Mouse (Mus musculus): ENCODE data around the gene Dand5.
"Not testable (repeated sequence)": the region's sequence is repeated elsewhere in the genome, so short reads cannot be mapped to it uniquely, and the experiment has no call there.

Dand5 gene

DNA sequence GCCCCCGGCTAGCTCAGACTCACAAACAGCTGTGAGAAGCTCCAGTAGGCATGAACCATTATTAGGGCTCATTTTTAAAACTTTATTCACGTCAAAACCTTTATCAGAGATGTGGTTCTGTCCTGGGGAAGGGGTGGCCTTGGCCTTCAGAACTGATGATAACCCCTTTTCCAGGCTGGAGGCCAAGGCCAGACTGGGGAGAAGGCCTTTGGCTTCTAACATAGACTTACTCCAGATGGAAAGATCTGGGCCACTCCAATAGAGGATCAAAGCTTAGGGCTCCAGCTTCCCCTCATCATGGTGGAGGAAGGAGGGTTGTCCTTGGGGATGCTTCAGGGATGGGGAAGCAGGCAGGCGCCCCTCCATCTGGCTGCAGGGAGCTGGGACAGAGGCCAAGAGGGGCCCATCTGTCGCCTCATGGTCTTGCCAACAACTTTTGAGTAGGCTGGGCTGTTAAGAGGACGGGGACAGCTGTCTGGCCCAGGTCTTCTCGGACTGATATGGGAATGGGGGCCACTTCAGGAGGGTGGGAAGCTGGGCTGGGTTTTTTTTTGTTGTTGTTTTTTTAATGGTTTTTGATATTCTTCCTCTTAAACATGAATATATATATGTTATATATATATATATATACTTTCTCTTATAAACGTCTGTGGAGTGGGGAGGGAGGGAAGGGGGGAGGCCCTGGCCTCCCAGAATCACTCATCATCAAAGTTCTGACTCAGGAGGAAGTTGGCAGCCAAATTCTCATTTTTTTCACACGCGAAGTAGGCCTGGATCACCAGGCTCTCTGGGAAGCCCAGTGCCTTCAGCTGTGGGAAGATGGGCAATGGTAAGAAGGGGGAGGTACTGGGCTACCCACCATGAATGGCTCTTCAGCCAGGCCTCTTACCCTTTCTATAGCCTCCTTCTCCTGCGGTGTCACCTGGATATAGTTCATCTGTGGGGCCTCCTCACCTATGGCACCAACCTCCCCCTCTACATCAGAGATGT lies 12.5 kb upstream of the Dand5 start:
- in situ Hi-C loops (cut with MseI, MboI): no loop called here

DNA sequence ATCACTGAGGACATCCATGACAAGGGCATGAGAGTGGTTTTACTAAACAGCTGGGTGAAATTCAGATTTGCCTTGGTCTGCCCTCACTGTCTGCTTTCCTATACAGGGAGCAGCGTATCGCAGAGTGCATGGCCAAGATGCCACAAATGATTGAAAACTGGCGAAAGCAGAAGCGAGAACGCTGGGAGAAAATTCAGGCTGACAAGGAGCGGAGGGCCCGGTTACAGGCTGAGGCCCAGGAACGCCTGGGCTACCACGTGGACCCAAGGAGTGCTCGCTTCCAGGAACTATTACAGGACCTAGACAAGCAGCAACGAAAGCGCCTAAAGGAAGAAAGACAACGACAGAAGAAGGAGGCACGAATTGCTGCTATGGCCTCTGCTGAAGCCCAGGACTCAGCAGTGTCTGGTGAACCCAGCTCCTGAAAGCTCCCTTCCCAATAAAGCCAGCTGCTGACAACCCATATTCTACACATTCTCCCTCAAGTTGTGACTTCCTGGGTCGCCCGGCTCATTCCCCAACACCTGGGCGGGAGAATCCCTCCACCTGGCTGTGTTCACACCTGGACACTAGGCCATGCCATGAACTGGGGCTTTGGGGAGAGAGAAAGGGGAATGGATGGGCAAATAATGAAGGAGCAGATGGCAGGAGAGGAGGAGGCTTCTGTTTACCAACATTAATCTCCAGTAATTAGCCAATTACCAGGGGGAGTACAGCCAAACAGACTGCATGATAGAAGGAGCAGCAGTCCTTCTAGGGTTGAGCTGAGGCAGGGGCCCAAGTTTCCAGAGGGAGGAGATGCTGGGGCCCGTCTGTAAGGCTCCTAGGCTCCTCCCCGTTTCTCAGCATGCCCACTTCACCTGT lies 11.6 kb upstream of the Dand5 start:
- in situ Hi-C loops (cut with MseI, MboI): no loop called here

DNA sequence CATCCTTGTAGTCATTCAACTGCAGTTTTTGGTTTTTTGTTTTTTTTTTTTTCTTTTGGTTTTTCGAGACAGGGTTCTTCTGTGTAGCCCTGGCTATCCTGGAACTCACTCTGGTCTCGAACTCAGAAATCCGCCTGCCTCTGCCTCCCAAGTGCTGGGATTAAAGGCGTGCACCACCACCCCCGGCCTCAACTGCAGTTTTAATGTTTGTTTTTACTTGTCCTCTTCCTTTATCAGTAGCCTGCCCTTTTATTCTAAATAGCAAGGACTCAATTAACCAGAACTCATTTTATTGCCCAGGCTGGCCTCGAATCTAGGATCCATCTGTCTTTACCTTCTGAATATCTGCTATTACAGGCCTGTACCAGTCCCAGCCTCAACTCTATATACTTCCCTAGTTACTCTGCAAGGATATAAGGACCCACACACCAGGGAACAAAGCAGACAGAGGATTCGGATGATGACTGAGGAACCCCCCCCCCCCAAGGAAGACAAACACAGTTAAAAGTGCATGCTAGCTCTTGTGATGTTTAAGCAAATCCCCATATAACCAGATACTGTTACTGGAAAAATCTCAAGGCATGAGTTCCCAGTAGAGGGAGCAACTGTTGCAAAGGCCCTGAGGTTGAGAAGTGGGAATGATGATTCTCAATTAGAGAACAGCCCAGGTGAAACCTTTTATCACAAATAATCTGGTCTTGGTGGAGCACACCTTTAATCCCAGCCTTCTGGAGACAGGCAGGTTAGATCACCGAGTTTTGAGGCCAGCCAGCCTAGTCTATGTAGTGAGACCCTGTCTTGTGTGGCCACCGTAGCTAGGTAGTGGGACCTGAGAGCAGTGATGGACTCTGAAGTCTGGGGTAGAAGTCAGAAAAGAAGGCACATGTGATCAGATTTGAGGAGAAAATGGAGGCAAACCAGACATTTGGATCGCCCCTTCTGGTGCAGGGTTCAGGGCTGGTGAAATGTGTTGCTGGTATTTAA lies 10.4 kb upstream of the Dand5 start:
- in situ Hi-C loops (cut with MseI, MboI): no loop called here

DNA sequence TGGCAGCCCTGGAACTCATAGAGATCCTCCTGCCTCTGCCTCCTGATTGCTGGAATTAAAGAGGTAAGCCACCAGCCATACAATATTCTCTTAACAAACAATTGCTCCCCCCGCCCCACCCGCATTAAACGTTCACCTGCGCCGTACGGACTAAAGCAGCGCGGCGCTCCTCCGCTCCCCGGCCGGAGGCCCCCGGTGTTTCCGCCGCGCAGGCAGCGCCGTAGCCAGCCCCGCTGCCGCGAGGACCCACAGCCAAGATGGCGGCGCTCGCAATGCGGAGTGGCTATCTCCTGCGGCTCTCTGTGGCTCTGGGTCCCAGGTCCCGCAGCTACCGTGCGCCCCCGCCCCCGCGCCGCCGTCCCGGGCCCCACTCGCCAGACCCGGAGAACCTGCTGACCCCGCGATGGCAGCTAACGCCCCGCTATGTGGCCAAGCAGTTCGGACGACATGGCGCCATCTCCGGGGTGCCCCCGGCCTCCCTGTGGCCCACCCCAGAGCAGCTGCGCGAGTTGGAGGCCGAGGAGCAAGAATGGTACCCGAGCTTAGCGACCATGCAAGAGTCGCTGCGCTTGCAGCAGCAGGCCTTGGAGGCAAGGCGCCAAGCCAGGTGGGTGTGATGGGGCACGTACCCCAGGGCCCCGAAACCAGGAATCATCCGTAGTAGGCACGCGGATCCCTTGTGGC lies 9.6 kb upstream of the Dand5 start:
- in situ Hi-C loops (cut with MseI, MboI): no loop called here

DNA sequence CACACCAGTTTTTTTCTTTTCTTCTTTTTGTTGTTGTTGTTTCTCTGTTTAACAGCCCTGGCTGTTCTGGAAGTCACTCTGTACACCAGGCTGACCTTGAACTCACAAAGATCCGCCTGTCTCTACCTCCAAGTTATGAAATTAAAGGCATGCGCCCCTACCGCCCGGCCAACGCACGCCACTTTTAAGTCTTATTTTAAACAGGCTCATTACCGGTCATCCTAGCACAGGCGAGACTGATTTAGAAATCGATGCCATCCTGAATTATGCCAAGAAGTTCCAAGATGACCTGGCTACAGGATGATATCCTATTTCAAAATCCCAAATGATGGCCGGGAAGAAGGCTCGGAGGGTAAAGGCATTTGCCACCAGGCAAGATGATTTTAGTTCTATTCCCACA lies 8.9 kb upstream of the Dand5 start, which contains the start of gene Gadd45gip1:
Gadd45gip1 (plus strand) TSS at position 33 of the 400 bp plus-strand sequence.
- in situ Hi-C loops (cut with MseI, MboI): no loop called here

DNA sequence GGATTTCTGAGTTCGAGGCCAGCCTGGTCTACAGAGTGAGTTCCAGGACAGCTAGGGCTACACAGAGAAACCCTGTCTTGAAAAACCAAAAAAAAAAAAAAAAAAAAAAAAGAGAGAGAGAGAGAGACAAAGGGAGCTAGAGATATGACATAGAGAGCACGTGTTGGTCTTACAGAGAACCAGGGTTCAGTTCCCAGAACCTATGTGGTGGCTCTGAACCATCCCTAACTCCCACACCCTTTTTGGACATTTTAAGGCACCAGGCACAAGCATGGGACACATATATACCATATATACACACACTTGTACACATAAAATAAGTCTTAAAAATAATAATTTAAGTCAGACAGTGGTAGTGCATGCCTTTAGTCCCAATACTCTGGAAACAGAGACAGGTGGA lies 3.9 kb upstream of the Dand5 start:
- in situ Hi-C loops (cut with MseI, MboI): not testable (repeated sequence)

DNA sequence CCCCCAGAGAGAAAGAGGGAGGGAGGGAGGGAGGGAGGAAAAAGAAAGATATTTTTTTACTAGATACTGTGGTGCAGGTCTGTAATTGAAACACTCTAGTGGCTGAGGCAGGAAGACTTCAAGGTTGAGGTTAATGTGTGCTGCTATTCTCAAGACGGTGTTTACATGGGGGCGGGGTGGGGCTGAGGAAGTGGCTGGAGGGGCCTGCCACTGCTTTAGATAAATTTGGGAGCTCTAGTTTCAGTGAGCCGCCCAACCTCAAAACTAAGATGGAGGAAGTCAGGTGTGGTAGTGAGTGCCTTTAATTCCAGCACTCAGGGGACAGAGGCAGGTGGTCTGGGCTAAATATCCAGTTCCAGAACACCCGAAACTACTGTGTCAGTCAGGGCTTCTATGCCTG lies 3.0 kb upstream of the Dand5 start:
- in situ Hi-C loops (cut with MseI, MboI): no loop called here

DNA sequence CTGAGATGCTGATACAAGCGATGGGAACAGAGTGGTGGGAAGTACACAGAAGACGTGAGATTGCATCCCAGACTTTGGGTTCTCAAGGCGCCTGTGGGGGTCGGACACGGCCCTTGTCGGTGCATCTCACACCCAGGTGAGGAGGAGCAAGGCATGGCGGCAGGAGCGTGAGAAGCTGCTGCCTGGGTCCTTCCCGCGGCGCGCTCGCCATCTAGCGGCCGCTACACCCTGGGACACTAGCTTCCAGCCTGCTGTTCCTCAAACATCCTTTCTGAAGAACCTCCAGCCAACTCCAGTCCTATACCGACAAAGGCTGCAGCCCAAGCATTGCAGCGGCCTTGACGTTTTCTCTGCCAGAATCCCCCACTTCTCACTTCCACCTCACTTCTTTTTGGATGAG lies 1.0 kb upstream of the Dand5 start:
- in situ Hi-C loops (cut with MseI, MboI): no loop called here

DNA sequence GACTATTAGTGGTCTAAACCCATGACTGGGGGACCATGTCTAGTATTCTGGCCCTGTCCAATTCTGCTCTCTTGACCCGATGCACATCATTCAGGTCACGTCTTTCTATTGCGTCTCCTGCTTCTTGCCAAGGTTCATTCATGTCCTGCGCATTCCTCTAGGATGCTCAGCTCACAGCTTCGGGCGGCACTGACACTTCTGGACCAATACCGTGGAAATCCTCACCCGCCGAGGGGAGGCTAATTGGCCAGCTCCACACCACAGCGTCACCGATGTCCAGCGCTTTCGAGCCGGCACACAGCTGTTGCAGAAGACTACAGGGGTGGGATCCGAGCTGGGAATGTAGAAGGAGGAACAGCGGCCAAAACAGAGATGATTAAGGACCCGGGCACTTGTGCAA lies 6.5 kb downstream of the Dand5 start:
- in situ Hi-C loops (cut with MseI, MboI): no loop called here

DNA sequence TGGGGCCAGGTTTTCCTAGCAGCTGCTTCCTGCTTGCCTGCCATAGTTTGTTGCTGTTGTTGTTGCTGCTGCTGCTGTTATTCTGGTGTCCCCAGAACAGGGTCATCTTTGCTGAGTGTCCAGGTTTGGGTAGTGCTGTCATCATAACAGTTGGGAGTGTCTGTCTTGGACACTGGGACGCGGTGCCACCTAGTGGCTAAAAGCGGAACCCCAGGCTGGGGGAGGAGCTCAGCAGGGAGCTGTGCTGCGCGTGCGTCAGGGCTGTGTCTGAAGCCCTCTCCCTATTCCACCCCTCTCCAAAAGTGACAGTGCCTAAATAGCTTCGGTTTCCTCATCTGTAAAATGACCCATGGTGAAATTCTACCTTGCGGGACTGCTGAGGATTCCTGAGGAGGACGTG lies 7.1 kb downstream of the Dand5 start:
- in situ Hi-C loops (cut with MseI, MboI): no loop called here

DNA sequence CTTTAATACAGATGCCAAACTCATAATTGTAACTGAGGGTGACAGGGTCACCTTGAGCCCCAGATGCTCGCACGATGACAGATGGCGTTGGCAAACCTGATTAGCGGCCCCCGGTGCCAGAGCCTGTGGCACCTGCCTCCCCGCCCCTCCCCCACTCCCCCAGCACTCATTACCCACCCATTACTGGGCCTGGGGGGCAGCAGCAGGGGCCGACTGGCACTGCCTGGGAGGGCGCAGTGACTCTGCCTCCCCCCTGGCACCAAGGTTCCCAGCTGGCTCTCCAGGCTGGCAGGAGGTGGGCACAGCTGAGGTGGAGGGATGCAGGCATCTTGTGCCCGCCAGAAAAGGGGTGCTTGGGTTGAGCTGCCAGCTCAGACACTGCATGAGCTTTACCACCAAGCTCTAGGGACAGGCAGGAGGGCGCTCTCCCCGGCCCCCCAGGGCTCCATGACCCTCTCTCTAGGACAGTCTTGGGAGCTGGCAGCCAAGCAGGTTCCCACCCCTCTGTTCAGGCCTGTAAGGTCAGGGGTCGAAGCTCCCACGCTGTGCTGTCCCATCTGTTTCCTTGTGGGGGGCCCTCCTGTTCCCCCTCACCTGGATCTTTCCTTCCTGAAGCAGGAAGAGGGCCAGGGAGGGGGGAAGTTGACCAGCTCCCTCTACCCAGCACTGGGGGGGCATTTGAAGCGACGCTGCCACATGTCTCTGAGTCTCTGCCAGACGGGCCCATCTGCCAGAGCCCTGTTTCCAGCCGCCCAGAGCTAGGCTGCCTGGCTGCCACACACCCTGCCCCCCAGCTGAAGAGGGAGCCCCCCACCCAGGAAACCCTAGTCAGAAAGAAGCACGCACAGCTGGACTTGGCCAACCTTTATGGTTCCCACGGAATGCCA lies 7.8 kb downstream of the Dand5 start:
- in situ Hi-C loops (cut with MseI, MboI): loop anchor here (5.0 kb wide), 2 partner anchors 52 to 107 kb away; no protein-coding TSS in a partner anchor

DNA sequence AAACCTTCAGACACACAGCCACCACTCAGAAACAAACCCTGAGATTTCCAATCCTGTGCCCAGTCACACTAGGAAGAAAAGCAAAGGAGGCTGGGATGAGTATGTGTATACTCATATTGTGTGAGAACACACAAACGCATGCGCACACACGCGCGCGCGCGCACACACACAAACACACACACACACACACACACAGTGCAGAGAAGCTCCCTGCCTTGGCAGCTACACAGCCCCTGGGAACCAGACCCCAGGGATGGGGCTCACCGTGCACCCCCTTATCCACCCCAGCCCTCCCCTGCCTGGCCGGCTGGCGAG lies 8.4 kb downstream of the Dand5 start:
- in situ Hi-C loops (cut with MseI, MboI): loop anchor here (5.0 kb wide), 2 partner anchors 52 to 107 kb away; no protein-coding TSS in a partner anchor

DNA sequence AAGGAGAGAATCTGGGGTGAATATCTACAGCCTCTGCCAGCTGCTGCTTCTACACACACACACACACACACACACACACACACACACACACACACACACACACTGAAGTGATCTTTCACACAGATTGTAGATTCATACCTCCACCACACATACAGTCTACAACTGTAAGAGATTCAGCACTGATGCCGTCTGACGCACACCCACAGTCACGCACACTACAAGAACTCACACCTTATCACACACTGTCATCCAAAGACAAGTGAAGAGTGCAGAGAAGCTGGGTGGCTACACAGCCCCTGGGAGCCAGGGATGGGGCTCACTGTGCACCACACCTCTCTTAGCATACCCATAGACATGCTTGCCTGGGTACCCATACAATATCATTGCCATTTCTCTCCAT lies 8.8 kb downstream of the Dand5 start:
- in situ Hi-C loops (cut with MseI, MboI): loop anchor here (5.0 kb wide), 2 partner anchors 52 to 107 kb away; no protein-coding TSS in a partner anchor

DNA sequence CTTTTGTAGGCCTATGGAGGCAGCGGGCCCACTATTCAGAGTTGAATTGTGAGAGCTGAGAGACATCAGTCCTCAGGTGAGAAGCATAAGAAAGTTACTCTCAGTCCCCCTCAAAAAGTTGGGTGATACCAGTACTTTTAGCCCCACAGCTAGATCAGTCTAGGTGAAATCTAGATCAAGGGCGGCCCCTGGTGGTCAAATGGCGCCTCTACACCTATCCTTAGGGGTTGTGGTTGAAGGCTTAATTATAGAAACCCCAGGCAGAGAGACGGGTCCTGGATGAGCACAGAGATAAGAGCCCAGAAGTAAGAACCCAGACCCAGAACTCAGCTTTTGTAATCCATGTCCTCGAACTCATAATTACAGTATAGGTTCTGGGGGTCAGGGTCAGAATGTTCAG lies 9.6 kb downstream of the Dand5 start:
- in situ Hi-C loops (cut with MseI, MboI): loop anchor here (5.0 kb wide), 2 partner anchors 51 to 106 kb away; no protein-coding TSS in a partner anchor

DNA sequence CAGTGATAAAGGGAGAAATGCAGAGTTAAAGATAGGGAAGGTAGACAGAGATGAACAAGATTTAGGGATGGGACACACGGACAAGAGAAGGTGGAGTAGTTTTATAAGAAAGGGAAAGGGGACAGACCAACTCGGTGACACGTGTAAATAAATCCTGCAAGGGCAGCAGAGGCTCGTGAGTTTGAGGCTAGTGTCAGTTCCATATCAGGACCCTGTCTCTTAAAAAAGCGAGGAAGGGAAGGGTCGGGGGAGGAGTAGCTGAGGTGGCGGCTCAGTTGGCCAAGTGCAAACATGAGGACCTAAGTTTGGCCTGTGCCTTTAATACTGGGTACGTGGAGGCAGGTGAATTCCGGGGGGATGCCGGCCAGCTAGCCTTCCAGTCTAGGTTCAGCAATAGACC lies 11.3 kb downstream of the Dand5 start:
- in situ Hi-C loops (cut with MseI, MboI): loop anchor here (5.0 kb wide), 2 partner anchors 49 to 104 kb away; no protein-coding TSS in a partner anchor

DNA sequence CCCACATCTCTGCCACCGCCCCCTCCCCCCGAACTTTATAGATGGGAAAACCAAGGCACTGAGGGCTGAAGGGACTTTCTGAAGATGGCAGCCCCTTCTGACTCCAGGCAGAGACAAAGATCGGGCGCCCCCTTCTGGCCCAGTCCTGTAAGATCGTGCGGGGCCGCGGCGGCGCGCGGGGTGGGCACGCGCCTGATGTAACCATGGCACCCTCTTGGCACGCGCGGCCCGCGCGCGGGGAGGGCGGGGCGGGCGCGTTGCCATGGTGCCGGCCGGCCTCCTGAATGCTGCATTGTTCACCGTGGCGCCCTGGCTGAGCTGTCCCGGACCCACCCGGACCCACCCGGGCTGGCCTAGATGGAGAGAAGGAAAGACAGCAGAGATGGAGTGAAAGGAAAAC lies 11.7 kb downstream of the Dand5 start:
- in situ Hi-C loops (cut with MseI, MboI): loop anchor here (5.0 kb wide), 2 partner anchors 49 to 104 kb away; no protein-coding TSS in a partner anchor

DNA sequence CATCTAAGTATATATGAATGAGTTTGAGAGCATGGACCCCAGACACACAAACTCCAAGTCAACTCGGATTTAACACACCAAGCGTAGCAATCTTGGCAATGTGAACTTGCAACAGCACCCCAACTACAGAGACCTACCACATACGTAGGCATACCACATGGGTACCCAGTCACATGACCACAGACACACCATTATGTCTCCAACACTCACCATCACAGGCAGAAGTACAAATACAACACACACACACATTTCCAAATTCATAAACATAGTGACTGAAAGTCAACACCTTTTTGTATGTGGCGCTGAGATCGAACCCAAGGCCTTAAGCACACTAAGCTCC lies 12.7 kb downstream of the Dand5 start:
- in situ Hi-C loops (cut with MseI, MboI): loop anchor here (5.0 kb wide), 2 partner anchors 48 to 103 kb away; no protein-coding TSS in a partner anchor

DNA sequence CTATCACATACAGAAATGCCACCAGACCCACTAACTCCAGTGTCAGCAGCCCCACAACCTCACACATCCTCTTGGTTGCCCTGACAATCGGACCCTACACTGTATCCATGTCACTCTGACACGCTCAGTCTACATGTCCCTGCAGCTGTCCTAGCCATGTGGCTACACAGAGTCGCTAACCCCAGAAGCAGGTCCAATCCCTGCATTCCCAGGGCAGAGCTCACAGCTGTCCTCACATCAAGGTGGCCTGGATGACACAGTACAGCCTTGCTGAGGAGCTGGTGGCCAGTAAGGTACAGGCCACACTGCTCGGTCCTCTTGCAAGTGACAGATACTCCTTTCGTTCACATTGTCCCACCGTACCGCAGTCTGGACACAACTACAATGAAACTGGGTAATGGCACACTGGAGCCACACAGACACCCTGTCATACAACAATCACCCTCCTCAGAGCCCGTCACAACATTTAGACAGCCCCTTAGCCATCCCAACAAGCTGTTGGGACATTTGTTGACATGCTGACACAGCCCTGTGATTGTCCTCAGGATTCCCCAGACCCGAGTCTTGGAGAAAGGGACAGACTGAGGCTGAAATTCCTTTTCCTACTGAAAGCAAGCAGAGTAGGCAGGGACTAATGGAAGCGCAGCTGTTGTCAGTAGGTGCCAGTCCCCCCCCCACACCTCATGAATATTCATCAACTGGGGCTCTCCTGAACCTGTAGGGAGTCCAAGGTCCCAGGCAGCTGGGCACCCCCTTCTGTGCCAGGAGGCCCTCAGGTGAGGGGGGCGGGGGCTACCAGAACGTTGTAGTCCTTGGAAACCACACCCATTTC lies 13.3 kb downstream of the Dand5 start:
- in situ Hi-C loops (cut with MseI, MboI): no loop called here

All from mouse trophoblast stem cell (cell line).